Mouse (Mus musculus): ENCODE results near the gene Bicd2.

The Bicd2 gene

DNA sequence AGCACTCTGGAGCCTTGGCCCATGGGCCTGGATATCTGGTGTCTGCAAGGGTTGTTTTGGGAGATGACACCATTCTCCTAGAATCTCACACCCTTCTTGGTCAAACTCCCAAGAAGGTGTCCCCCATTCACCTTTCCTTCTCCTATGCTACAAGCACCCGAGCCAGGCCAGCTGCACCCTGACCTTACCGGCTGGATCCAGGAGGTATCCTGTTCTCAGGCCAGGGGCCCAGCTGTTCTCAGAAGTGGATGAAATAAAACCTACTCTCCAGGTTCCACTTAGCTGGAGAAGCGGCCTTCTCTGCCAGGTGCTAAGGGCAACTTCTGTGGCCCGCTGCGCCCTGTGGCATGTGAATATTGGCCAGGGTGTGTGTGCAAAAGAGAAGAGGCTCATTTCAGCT, 16.5 kb upstream of the Bicd2 start:
- in situ Hi-C loops (cut with MboI, MseI), result loop anchor here in 1 of 2 experiments (5.0 kb wide), 1 partner anchor 52 kb away; no protein-coding TSS in a partner anchor

DNA sequence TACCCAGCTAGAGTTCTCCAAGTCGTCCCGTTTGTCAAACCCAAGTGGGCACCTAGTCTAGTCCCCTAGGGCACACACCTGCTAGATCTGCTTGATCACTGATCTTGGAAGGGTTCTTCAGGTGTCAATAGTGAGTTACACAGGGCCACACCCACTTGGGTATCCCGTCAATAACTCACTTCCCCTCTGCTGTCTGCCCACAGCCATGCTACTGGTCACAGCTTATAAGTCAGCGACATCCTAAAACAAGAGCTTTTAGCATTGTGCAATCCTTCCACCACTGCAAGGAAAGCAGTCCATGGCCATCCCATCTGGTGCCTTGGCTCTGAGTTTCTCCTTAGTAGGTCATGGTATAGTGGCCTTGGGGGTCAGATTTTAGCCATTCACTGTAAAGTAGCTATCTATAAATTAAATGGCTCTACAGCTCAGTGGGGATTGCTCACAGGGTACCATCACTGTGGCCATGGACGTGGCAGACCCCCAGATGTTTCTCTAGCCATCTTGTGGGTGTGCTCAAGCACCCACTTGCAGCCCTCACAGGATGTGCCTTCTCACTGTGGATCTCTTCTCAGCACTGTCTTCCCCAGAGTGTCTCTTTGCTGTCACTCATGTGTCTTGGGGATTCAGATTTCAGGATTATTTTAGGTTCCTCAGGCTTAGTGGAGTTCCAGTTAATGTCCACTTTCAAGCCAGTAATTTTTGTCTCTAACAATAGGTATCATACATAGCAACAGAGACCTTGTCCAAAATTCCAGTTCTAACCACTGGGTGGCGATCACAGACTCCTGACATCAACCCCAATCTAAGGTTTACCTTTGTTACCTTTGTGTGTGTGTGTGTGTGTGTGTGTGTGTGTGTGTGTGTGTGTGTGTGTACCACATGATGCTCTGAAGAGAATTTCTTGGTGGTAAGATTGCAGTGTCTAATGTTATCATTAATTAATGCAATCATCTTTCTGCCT, 14.9 kb upstream of the Bicd2 start:
- in situ Hi-C loops (cut with MboI, MseI), result loop anchor here in 1 of 2 experiments (5.0 kb wide), 1 partner anchor 51 kb away; no protein-coding TSS in a partner anchor

DNA sequence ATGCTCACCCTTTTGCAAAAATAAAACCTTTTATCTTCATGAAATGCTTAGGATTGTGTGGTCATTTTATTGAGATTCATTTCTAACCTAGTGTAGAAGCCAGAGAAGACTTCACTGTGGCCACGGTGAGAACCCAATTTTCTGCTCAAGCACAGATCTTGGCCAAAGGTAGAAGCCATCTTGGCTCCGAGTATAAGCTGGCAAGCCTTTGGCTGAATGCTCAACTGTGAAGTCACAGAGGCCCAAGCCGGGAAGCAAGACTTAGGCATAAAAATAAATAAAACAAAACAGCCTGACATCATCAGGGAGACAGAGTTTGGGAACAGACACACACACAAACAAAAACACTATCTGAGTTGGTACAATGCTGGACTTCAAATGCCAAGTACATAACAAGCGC, 13.3 kb upstream of the Bicd2 start:
- in situ Hi-C loops (cut with MboI, MseI), result loop anchor here in 1 of 2 experiments (5.0 kb wide), 1 partner anchor 49 kb away; no protein-coding TSS in a partner anchor

- in situ Hi-C loops (cut with MboI, MseI), result no loop called here
Measured at GRCm38 (mm10) chr13:49333250-49333649, 8.1 kb upstream of the Bicd2 start.

DNA sequence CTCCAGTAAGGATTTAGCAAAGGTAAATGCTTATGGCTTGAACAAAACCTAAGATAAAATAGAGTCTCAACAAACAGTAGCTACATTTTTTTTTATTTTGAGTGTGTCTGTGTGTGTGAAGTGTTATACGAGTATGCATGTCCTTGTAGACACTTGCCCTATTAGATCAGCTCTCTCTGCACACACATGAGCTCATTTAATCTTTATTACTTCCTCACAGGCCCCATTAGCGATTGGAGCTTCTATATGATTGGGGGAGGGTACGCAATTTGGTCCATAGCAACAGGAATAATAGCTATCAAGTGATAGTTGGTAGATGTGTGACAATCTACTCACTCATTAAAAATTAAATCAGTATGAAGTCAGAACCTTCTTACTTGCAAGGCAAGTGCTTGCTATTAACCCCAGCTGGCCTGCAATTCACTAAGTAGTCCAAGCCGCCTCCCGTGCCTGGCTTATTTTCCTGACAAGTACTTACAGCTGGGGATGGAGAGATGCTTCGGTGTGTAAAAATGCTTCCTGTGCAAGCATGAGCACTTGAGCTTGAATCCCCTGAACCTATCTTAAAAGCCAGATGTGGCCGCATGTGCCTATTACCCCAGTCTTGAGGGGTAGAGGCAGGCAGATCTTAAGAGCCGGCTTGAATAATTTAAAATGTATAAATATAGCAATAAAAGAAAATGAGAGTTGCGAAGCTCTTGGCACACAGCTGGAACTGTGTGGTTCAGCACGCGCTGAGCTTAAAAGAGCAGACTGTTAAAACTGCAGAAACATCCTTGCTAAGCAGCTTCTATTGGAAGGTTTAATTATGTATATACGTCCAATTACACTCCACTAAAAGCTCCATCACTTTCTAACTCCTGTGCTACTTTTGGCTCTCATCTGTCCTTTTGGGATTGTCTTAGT, 6.1 kb upstream of the Bicd2 start:
- in situ Hi-C loops (cut with MboI, MseI), result loop anchor here in 1 of 2 experiments (5.0 kb wide), 1 partner anchor 42 kb away; no protein-coding TSS in a partner anchor

DNA sequence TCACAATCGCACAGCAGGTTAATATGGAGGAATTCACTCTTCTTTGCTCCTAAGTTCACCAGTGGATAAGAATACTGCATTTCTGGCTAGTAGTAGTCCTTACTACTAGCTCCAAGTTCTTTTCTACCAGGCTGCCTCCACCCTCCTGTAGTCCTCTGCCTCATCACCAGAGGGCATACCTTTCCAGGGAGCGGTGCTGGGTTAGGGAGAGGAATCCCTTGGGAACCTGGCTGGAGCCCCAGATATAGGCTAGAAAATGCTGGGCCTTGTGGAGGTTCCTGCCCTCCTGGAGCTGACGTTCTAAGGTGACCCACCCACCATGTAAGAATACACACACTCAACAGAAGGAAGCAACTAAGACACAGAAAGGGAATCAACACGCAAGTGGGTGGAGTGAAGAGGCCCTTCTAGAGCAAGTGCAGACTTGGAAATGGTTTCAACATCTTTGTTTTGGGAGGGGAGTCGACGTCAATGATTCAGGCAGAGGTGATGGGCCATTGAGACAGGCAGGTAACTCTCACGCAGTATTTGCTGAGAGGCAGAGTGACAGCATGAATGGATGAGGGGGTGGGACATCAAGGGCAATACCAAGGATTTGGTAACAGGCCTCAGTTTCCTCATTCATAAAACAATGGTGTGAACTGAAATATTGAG, 2.4 kb upstream of the Bicd2 start:
- in situ Hi-C loops (cut with MboI, MseI), result loop anchor here in 1 of 2 experiments (5.0 kb wide), 1 partner anchor 38 kb away; no protein-coding TSS in a partner anchor

DNA sequence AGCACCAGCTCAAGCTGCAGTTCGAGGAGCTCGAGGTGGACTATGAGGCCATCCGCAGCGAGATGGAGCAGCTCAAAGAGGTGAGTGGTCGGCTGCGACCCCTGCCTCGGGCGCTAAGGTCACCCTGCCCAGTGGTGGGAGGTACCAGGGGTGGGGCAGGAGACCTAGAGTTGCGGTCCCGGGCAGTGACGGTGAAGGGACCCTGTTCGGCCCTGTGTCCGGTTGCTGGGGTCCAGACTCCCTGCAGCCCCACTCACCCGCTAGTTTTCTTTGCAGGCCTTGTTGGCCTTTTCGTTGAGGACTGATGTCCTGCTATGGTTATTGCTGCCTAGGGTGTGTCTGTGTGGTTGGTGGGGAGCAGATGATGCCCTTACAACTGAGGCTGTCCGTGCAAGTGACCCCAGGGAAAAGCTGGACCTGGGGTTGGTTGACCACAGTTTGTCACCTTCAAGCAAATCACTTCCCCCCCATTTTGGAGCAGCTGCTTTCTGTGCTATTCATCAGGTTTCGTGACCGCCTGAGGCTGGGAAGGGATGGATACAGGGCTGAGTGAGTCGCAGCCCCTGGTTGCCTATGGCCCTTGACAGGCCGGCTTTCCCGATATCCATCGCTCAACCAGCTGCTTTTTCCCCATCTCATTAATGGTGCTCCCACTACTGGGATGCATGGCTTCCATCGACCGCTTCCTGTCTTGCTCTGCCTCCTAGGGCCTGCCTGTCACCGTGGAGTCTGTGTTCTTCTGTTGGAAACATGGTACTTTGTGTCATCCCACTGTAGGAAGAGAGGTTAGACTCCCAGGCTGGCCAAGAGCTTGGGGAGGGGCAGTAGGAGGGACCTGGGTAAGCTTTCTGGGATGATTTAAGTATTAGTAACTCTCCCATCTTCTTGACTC, 692 bp downstream of the Bicd2 start:
- in situ Hi-C loops (cut with MboI, MseI), result no loop called here

GRCm38 (mm10) chr13:49342723-49343100, 1.3 kb downstream of the Bicd2 start:
- in situ Hi-C loops (cut with MboI, MseI), result no loop called here

GRCm38 (mm10) chr13:49344567-49344966, 3.2 kb downstream of the Bicd2 start:
- in situ Hi-C loops (cut with MboI, MseI), result no loop called here

DNA sequence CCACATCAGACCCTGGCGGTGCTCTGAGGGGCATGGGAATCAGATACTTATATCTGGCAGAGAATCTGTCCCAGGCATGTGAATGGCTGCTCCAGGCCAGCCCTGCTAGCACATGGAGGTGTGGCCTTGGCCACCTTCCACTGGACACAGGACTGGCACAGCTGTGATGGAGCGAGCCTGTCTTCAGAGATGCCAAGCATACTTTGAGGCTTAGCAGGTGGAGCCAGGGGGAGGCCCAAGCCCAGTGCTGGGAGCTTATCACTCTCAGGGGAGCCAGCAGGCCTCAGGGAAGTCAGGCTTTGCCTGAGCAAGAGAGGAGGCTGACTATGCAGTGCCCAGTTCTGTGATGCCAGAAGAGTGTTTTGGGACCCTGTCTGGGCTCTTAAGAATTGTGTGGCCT, 4.1 kb downstream of the Bicd2 start:
- in situ Hi-C loops (cut with MboI, MseI), result no loop called here

DNA sequence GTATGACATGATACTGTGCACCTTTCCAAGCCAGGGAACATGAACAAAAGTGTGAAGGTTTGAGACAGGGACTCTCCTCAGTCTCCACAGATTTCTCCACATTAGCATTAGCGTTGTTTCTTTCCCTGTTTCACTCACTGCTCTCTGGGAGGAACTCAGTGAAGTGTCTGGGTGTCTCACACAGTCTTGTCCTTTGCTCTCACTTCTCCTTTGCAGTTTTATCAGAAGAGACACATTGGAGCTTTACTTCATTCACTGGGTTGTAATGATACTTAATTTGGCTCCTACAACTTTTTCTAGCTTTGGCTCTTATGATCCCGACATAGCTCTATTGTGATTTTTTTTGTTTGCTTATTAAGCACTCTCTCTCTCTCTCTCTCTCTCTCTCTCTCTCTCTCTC, 7.1 kb downstream of the Bicd2 start:
- in situ Hi-C loops (cut with MboI, MseI), result no loop called here

DNA sequence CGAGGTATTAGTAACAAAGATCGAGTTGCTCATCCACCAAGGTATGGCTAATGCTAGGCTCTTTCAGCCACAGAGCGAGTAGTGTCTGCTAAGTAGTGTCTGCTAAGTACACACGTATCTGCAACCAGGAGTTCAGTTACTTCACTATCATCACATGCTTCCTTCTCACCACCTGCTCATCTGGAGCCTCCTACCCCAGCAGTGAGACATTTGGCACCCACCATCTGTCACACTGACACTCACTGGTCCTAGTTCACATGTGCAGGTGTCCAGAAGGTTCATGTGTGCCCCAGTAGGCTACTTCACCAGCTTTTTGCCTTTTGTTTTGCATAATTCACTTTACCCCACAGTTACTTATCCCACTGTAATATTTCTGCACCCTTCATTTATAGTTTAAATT, 8.0 kb downstream of the Bicd2 start:
- in situ Hi-C loops (cut with MboI, MseI), result no loop called here

DNA sequence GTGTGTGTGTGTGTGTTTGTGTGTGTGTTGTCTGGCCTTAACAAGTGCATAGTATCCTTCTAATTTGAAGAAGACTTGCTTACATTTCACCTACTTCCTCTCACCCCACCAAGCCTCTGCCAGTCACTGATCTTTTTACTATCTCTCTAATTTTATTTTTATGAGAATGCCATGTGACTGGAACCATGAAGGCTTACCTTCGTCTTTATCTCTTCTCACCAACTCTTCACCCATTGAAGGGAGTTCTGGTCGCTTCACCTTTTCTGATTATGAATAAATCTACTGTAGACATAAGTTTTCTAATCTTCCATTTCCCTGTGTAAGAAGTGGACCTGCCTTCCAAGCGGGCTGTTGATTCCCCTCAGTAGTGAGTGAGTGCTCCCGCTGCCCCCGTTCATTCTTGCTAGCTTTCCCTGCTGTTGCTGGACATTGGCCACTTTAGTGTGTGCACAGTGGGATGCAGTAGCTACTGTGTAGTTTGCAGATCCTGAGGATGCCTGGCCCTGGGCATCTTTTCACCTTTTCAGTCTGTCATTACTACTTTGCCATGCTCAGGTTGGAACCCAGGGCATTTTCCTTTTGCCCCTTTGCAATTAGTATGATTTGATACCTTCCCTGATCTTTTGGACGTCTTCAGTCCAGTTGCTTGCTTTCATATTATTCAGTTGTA, 8.6 kb downstream of the Bicd2 start:
- in situ Hi-C loops (cut with MboI, MseI), result loop anchor here in 1 of 2 experiments (10.0 kb wide), 1 partner anchor 625 kb away; no protein-coding TSS in a partner anchor

GRCm38 (mm10) chr13:49352581-49353159, 11.3 kb downstream of the Bicd2 start:
- in situ Hi-C loops (cut with MboI, MseI), result loop anchor here in 1 of 2 experiments (10.0 kb wide), 1 partner anchor 628 kb away; no protein-coding TSS in a partner anchor

- in situ Hi-C loops (cut with MboI, MseI), result loop anchor here in 1 of 2 experiments (10.0 kb wide), 1 partner anchor 629 kb away; no protein-coding TSS in a partner anchor
Measured at GRCm38 (mm10) chr13:49353422-49353821, 12.0 kb downstream of the Bicd2 start.

DNA sequence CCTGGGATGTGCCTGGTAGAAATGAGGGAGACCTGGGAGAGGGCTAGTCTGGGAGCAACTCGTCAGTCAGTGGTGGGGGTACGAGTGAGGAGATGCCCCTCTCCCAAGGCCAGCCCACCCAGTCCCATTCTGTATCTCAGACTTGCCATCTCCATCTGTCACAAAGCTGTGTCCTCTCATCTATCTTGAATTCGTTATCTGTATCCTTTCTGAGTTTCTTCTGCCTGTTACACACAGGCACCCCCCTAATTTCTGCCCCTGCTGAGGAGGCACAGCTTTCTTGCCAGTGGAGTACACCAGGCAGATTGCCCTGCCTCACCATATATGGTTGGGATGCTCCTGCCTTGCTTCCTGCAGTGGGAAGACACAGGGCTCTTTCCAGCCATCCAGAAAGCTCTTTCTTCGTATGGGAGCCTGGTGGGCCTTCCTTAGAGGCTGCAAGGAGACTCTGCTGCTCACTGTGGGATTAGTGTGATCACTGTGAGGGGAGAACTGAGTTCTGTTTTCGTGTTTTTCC, 12.7 kb downstream of the Bicd2 start:
- in situ Hi-C loops (cut with MboI, MseI), result loop anchor here in 1 of 2 experiments (10.0 kb wide), 1 partner anchor 629 kb away; no protein-coding TSS in a partner anchor

DNA sequence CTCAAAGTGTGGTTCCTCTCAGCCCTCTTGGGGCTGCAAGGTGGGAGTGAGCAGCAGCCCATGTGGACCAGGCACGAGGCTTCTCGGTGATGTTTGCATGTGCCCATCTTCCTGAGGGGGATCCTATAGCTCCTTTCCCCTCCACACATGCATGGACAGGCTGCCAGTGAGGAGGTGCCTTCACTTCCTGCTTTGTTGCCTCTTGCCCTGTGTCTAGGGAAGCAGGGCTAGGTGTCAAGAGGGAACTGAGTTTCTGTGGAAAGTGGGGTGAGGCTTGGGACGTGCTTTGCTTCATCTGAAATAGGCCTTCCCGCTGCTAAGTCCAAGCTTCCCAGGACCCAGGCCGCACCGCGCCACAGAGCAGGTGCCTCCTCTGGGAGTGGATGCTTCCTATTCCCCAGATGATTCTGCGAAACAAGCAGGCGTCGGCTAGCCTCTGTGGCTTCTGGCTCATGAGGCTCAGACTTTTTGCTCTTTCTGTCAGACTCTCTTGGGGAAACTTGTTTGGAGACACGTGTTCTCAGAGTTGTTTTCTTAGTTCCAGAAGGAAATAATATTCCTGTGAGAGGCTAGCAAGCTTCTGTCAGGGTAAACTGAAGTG, 14.2 kb downstream of the Bicd2 start:
- in situ Hi-C loops (cut with MboI, MseI), result loop anchor here in 1 of 2 experiments (10.0 kb wide), 1 partner anchor 631 kb away; no protein-coding TSS in a partner anchor

DNA sequence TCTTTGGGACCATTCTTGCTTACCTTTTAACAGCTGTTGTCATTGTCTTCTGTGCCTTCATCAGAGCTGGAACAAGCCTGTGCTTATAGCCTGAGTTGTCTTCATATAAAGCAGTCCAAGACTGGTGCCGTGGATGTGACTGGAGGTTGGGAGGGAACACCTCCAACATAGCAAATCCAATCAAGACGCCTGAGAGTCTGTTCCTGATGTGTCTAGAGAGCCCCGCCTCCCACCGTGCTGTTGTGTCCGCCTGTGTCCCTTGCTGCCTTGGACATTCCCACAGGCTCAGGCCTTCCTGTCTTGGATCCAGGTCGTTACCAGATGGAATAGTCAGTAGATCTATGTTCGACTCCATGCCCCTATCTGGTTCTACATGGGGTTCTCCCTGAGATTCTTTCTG, 14.7 kb downstream of the Bicd2 start:
- in situ Hi-C loops (cut with MboI, MseI), result loop anchor here in 1 of 2 experiments (10.0 kb wide), 1 partner anchor 631 kb away; no protein-coding TSS in a partner anchor

Data from T-helper 17 cell (primary cell).